Mouse (Mus musculus) liver, adult 2 months (tissue): Measurements from ENCODE around the gene Muc1.
A peak's percentile ranks its signal among the peaks of the same experiment; 100 is the strongest.

Experiments
- CTCF ChIP-seq: fragments of 200-500 bp; IDR thresholded peaks from 2 replicates; pipeline ENCODE4 v1.5.1; 2011; ENCODE audit warnings: low read depth, low read length, control low read depth
- POLR2A ChIP-seq: fragments of 200-500 bp; IDR thresholded peaks from 2 replicates; pipeline ENCODE4 v1.6.1; 2011; ENCODE audit warnings: low read length, control low read depth; ENCODE audit not compliant: insufficient read depth; ENCODE audit errors: extremely low read depth

DNA sequence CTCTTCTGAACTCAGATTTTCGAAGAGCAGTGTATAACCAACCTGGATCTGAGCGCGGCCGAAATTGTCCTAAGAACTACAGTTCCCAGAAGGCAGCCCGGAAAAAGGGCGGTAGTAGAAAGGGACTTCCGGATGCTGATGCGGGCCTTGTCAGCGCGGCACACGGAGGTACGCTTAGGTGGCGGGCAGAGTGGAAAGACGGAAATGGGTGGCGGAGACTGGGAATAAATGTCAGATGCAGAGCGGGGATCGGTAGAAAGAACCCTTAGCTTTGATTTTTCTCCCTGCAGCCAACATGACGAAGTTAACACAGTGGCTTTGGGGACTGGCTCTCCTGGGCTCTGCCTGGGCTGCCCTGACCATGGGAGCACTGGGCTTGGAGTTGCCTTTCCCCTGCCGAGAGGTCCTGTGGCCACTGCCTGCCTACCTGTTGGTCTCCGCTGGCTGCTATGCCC, 37.6 kb downstream of the Muc1 start:
- no peak for TF ChIP-seq CTCF
- TF ChIP-seq POLR2A = peak; percentile 87
